Mouse (Mus musculus) lung, adult 2 months (tissue): Measurements from ENCODE around the gene Slc25a43.
"Not testable (repeated sequence)": the region's sequence is repeated elsewhere in the genome, so short reads cannot be mapped to it uniquely, and the experiment has no call there.

ENCODE experiments used
- CTCF ChIP-seq: fragments of 200-500 bp; IDR thresholded peaks from 2 replicates; pipeline ENCODE4 v1.5.1; 2011; ENCODE audit warnings: mild to moderate bottlenecking, low read length, control low read depth; ENCODE audit not compliant: insufficient read depth
- POLR2A ChIP-seq: fragments of 200-500 bp; IDR thresholded peaks from 2 replicates; pipeline ENCODE4 v1.6.1; 2011; ENCODE audit warnings: low read depth, mild to moderate bottlenecking, control low read depth, low read length, borderline replicate concordance; ENCODE audit errors: extremely low read depth

GRCm38 (mm10) chrX:36796734-36797133 is 53.3 kb downstream of the Slc25a43 start:
- TF ChIP-seq CTCF, POLR2A: not testable (repeated sequence)
